Mouse (Mus musculus) hindbrain, embryonic 14.5 days (tissue): ENCODE measurements around the gene Ankrd22. TPM values are rescaled to one million over a fixed set of nuclear protein-coding genes. Genes with fewer than 3 reads are reported as not detected.
"Not testable (repeated sequence)": the region's sequence is repeated elsewhere in the genome, so short reads cannot be mapped to it uniquely, and the experiment has no call there.

ENCODE experiments used
- ATAC-seq: fragments of 200-750 bp; cut with Nextera tagmentation; 2 replicates; pipeline ENCODE4 v1.8.0; 2017; ENCODE audit warnings: moderate number of reproducible peaks, mild to moderate bottlenecking, moderate TSS enrichment, moderate library complexity; ENCODE audit not compliant: low FRiP score
- DNase-seq: peaks from one replicate; pipeline ENCODE4 v3.0.0-alpha.2; 2015; ENCODE audit warnings: low spot score
- H3K27ac ChIP-seq: fragments of 300-500 bp; sonication (generic); 2 replicates; pipeline ENCODE4 v1.5.1; 2014; ENCODE audit warnings: mild to moderate bottlenecking, moderate library complexity
- H3K27me3 ChIP-seq: fragments of 300-500 bp; sonication (generic); 2 replicates; pipeline ENCODE4 v1.6.1; 2014; ENCODE audit warnings: mild to moderate bottlenecking, low read length, mixed read lengths; ENCODE audit not compliant: control insufficient read depth, insufficient read depth
- H3K36me3 ChIP-seq: fragments of 300-500 bp; sonication (generic); replicated peaks from 2 replicates; pipeline ENCODE4 v1.6.1; 2014; ENCODE audit not compliant: control insufficient read depth, insufficient read depth
- H3K4me1 ChIP-seq: fragments of 300-500 bp; sonication (generic); replicated peaks from 2 replicates; pipeline ENCODE4 v1.6.1; 2014; ENCODE audit warnings: antibody characterized with exemption, low read length, mixed read lengths; ENCODE audit not compliant: control insufficient read depth, insufficient read depth
- H3K4me2 ChIP-seq: fragments of 300-500 bp; sonication (generic); replicated peaks from 2 replicates; pipeline ENCODE4 v1.6.1; 2014; ENCODE audit warnings: mild to moderate bottlenecking, moderate library complexity
- H3K4me3 ChIP-seq: fragments of 300-500 bp; sonication (generic); replicated peaks from 2 replicates; pipeline ENCODE4 v1.5.1; 2014; ENCODE audit warnings: mild to moderate bottlenecking, low read length
- H3K9ac ChIP-seq: fragments of 300-500 bp; sonication (generic); 2 replicates; pipeline ENCODE4 v1.6.1; 2014
- H3K9me3 ChIP-seq: fragments of 300-500 bp; sonication (generic); 2 replicates; pipeline ENCODE4 v1.6.1; 2016; ENCODE audit warnings: low read length; ENCODE audit not compliant: control insufficient read depth
- WGBS: fragments of 180-500 bp; shearing (Covaris S2); extraction: QIAGEN DNeasy Blood & Tissue Kit; methylation state at CpG from one replicate; pipeline ENCODE4 v1.1.7; 2014; 5-methylcytosine and 5-hydroxymethylcytosine counted together
- polyA plus RNA-seq: library from polyadenylated mRNA; unstranded; fragments of >200 nt; fragmentation: Nextera tagmentation; extraction: Ambion mirVana; gene quantifications from 2 replicates; pipeline ENCODE4 v1.2.1, GENCODE M21; 2014

The Ankrd22 gene
- polyA plus RNA-seq = not detected in 2 replicates

DNA sequence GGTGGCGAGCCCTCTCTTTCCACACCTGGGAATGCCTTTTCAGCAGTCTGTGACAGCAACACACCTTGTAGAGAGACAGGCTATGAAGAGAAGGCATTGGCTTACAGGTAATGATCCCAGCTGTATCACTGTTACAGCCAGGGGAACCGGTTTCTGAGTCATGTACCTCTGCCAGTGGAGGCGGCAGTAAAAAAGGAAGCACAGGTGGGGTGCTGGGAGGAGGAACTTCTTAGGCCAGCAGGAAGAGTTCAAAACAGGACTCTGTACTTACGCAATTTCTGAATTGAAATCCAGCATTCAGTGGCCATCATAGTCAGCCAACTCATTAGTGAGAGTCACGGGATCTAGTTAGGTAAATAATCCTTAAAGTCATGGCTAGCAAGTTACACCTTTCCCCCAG is at the start of gene Ankrd22:
Gene Ankrd22, minus strand, starts transcription at position 163 of the 400 bp plus-strand sequence.
- Histone ChIP-seq H3K27me3 (no peaks in the 10 kb centered on the region), H3K36me3 (no peaks in the 10 kb centered on the region), H3K27ac (no peak within 1 kb of the TSS), H3K4me2 (no peak within 1 kb of the TSS), H3K9ac (no peak within 1 kb of the TSS), H3K9me3 (no peaks in the 10 kb centered on the region), H3K4me3 (no peak within 1 kb of the TSS), H3K4me1 (no peaks in the 10 kb centered on the region)
- DNase-seq (no peak), ATAC-seq (no peak)
- WGBS = 78% methylated on average over 5 of the region's 5 CpGs

DNA sequence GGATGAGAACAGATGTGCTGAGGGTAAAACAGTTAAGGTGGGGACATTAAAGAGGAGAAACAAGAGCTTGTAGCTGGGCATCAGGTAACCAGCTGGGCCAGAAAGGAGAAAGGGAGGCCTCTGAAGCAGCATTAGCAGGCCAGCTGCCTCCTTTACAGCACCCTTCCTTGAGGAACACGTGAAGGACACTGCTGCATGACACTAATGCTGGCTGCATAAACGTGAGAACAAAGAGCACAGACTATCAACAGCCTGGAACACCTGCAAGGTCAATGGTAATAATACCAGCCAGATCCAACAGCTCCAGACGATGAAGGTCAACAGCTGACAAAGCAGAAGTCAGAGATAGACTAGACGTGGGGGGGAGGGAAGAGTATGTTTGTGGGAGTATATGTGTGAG is 48.3 kb upstream of the Ankrd22 start:
- Histone ChIP-seq H3K27me3 (no peaks in the 10 kb centered on the region), H3K27ac (no peak overlapping the region), H3K4me3 (no peak overlapping the region), H3K9me3 (no peaks in the 10 kb centered on the region), H3K4me2 (no peak overlapping the region), H3K4me1 (peaks cover 6% of the 10 kb centered on the region), H3K9ac (no peak overlapping the region), H3K36me3 (no peaks in the 10 kb centered on the region)
- ATAC-seq (no peak), DNase-seq (no peak)
- WGBS = 68% methylated on average over 4 of the region's 4 CpGs

DNA sequence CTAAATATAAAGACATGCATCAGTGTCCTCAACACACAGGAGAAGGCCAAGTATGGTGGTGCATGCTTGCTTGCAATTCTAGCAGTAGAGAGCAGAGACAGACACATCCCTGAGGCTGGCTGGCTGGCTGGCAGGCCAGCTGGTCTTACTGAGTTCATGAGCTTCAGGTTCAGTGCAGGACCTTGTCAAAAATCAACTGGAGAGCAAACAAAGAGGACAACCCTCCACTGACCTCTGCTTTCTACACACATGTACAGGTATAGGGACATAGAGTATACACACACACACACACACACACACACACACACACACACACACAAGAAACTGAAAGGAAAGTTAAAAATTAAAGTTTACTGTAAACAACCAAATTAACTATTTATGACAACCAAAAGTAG is 47.4 kb upstream of the Ankrd22 start:
- no peak overlapping the region for H3K4me3 ChIP-seq
- DNase-seq (no peak), ATAC-seq (no peak)
- H3K9ac ChIP-seq = no peak overlapping the region
- H3K4me2 ChIP-seq = no peak overlapping the region
- no peaks in the 10 kb centered on the region for H3K36me3 ChIP-seq
- peaks cover 6% of the 10 kb centered on the region for H3K4me1 ChIP-seq
- no peak overlapping the region for H3K27ac ChIP-seq
- no peaks in the 10 kb centered on the region for H3K9me3 ChIP-seq
- no peaks in the 10 kb centered on the region for H3K27me3 ChIP-seq

DNA sequence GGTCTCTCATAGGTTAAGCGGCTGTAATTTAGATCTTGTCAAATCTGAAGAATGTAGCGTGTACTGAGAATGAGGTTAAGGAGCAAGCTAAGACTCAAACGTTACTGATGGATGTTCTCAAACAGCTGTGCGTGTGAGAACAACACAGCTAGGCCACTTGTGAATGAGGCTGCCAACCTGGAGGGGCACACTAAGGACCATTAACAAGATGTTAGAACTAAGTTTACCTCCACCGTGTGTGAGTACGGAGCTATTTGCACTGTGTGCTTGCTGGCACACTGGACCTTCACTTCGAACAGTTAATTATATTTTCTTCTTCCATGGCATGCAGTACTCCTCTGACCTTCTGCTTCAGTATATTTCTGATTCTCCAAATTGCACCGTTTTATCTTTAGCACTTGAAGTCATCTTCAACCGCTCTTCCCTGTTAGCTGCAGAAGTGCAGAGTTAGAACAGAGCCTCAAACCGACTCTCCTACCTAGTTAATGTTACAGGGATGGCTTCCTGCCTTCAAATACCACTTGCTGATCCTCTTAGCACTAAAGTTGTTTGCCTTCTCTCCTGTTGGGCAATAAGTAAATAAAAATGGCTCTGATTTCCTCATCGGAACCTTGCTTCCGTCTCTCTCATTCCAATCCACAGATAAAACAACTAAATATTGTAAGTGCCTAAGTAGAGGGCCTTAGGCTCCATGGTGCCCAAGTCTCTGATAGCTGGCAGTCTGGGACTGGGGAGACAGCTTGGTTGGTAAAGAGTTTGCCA is 46.8 kb upstream of the Ankrd22 start:
- H3K4me2 ChIP-seq = no peak overlapping the region
- peaks cover 6% of the 10 kb centered on the region for H3K4me1 ChIP-seq
- H3K27me3 ChIP-seq = no peaks in the 10 kb centered on the region
- no peak for ATAC-seq
- no peaks in the 10 kb centered on the region for H3K36me3 ChIP-seq
- H3K27ac ChIP-seq = no peak overlapping the region
- no peak overlapping the region for H3K9ac ChIP-seq
- DNase-seq = no peak
- H3K9me3 ChIP-seq = no peaks in the 10 kb centered on the region
- WGBS = 92% methylated on average over 12 of the region's 12 CpGs
- H3K4me3 ChIP-seq = no peak overlapping the region

DNA sequence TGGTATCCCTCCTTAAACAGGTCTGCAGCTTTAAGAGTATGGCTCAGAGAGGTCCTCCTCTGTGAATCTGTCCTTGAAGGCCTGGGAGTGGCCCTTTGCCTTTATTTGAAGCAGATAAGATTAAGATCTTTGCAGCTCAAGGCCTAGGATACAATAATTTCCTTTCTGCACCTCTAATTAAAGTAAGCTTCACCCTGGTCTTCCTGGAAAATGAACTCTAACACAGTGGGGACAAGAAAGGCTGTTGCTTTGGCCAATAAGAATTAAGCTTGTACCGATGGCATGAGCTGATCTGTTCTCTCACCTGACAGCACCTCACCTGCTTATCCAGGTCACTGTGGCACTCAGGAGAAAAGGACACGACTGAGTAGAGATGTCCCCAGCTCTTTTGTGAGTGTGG is 45.0 kb upstream of the Ankrd22 start:
- no peak for ATAC-seq
- WGBS = 67% methylated on average over 2 of the region's 2 CpGs
- no peaks in the 10 kb centered on the region for H3K9me3 ChIP-seq
- H3K9ac ChIP-seq = no peak overlapping the region
- no peak for DNase-seq
- no peak overlapping the region for H3K4me3 ChIP-seq
- H3K4me1 ChIP-seq = no peaks in the 10 kb centered on the region
- H3K36me3 ChIP-seq = no peaks in the 10 kb centered on the region
- no peaks in the 10 kb centered on the region for H3K27me3 ChIP-seq
- H3K27ac ChIP-seq = no peak overlapping the region
- H3K4me2 ChIP-seq = no peak overlapping the region

DNA sequence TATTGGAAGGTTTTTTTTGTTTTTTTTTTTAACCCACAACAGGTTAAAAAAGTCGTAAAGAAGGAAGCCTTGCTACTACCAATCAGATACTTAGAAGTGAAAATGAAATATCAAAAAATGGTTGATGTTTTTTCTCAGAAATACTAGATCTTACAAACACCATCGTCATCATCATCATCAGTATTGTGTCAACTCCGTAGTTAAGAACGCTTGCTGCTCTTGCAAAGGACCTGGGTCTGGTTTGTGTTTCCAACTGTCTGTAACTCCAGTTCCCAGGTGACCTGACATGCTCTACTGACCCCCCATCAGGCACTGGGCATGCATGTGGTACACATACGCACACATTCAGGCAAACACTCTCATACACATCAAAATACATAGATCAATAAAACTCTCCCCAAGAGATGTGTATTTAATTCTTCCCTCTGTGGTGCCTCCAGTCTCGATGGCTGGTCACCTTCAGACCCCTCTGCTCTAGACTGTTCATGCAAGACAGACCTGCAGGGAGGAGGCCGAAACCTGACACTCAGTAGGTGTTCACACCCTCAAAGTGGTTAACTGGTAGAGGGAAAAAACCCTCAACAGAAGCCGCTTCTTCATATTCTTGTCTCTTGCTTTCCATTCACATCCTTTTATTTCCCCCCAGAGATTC is 44.2 kb upstream of the Ankrd22 start:
- H3K4me2 ChIP-seq = no peak overlapping the region
- DNase-seq (no peak), ATAC-seq (no peak)
- no peak overlapping the region for H3K9ac ChIP-seq
- 88% methylated on average over 8 of the region's 8 CpGs for WGBS
- no peaks in the 10 kb centered on the region for H3K27me3 ChIP-seq
- H3K4me3 ChIP-seq = no peak overlapping the region
- no peaks in the 10 kb centered on the region for H3K36me3 ChIP-seq
- H3K4me1 ChIP-seq = no peaks in the 10 kb centered on the region
- H3K9me3 ChIP-seq = no peaks in the 10 kb centered on the region
- H3K27ac ChIP-seq = no peak overlapping the region

DNA sequence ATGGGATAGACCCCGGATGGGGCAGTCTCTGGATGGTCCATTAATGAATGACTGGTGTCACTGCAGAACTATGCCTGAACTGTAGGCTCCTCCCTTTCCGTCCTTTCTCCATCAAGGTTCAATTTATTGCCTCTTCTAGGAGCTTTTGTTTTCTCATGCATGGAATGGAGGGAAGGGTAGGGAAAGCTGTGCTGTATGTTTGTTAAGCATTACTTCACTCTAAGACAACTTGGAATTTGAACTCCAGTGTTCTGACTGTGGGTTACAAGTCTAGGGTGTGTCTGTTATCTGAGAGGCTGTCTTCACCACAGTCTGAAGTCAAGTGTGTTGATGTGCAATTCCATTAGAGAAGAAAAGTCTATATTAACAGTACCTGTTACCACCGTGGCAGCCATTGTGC is 43.2 kb upstream of the Ankrd22 start:
- no peak overlapping the region for H3K9ac ChIP-seq
- no peak overlapping the region for H3K27ac ChIP-seq
- H3K36me3 ChIP-seq = no peaks in the 10 kb centered on the region
- H3K4me3 ChIP-seq = no peak overlapping the region
- H3K9me3 ChIP-seq = no peaks in the 10 kb centered on the region
- 92% methylated on average over 3 of the region's 3 CpGs for WGBS
- no peak for DNase-seq
- no peak overlapping the region for H3K4me2 ChIP-seq
- no peak for ATAC-seq
- no peaks in the 10 kb centered on the region for H3K27me3 ChIP-seq
- H3K4me1 ChIP-seq = no peaks in the 10 kb centered on the region

DNA sequence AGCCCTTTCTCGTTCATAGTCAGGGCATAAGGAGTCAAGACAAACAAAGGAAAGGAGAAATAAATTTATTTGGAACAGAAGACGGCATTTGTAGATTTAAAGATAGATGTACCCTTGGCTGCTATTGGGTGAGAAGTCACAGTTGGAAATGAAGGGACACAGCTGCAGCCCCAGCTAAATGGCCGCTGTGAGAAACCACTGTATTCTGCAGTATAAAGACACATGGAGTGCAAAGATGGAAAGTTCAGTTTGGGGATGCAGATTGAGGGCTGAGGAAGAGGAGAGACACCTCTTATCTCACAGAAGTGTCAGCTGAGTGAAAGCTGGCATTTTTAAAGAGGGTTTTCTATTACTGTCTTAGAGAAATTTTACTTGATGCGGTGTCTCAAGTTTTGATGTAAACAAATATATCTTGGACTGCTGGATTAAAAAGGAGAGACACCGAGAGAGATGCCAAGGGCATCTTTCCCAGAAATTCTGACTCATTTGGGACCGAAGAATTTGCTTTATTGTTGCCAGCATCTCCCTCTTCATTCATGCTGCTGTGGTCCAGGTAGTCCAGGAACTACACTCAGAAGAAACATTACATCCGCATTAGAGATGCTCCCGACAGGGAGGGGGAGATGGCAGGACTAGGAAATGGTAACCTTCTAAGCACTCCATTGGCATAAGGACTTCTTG is 41.0 kb upstream of the Ankrd22 start:
- no peak overlapping the region for H3K27ac ChIP-seq
- WGBS = 86% methylated on average over 8 of the region's 8 CpGs
- H3K4me3 ChIP-seq = no peak overlapping the region
- no peak overlapping the region for H3K9ac ChIP-seq
- H3K4me2 ChIP-seq = no peak overlapping the region
- no peaks in the 10 kb centered on the region for H3K4me1 ChIP-seq
- no peak for ATAC-seq
- H3K27me3 ChIP-seq = no peaks in the 10 kb centered on the region
- no peak for DNase-seq
- no peaks in the 10 kb centered on the region for H3K9me3 ChIP-seq
- H3K36me3 ChIP-seq = no peaks in the 10 kb centered on the region

DNA sequence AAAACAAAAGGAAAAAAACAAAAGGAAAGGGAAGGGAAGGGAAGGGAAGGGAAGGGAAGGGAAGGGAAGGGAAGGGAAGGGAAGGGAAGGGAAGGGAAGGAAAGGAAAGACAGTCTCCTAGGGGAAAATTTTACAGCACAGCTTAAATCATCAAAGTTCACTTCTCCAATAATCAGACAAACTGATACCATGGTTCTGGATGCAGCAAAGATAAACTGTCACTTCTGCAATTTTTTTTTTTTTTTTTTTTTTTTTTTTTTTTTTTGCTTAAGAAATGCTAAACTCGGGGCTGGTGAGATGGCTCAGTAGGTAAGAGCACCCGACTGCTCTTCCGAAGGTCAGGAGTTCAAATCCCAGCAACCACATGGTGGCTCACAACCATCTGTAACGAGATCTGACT is 40.3 kb upstream of the Ankrd22 start:
- not testable (repeated sequence) for ATAC-seq
- WGBS = 65% methylated on average over 4 of the region's 4 CpGs

More for the DNA sequence above, 40.3 kb upstream of the Ankrd22 start:
- not testable (repeated sequence) for H3K4me2 ChIP-seq, H3K4me1 ChIP-seq, DNase-seq, H3K9me3 ChIP-seq, H3K27ac ChIP-seq, H3K9ac ChIP-seq, H3K27me3 ChIP-seq, H3K4me3 ChIP-seq, H3K36me3 ChIP-seq
